Mouse (Mus musculus): ENCODE data around the gene Galr2.
A peak's percentile ranks its signal among the peaks of the same experiment; 100 is the strongest.

Gene Galr2

GRCm38 (mm10) chr11:116280751-116281663, at the start of gene Galr2:
Gene Galr2 (plus strand): TSS chr11:116280939.
- no peak for DNase-seq (ENCODE audit: low spot score in 2 of 2)

DNA sequence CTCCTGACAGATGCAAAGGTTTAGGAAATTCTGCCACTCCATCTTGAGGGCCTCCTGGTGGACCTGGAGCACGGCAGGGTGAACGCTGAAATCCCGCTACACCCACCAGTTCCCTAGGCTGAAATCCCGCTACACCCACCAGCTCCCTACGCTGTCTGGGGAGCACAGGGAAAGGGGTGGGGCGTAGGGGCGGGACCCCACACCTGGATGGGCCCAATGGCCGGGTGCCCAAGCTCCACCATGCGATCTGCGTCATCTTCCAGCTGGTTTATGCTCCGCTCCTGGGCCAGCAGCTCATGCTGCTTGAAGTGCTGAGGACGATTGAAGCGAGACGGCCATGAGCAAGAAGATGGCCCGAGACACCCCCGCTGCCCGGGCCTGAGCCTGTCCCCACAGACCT, 48.3 kb upstream of the Galr2 start:
- DNase-seq (ENCODE audit: low spot score in 2 of 2): no peak

GRCm38 (mm10) chr11:116234901-116235300, 45.8 kb upstream of the Galr2 start:
- DNase-seq (ENCODE audit: low spot score in 2 of 2): no peak

DNA sequence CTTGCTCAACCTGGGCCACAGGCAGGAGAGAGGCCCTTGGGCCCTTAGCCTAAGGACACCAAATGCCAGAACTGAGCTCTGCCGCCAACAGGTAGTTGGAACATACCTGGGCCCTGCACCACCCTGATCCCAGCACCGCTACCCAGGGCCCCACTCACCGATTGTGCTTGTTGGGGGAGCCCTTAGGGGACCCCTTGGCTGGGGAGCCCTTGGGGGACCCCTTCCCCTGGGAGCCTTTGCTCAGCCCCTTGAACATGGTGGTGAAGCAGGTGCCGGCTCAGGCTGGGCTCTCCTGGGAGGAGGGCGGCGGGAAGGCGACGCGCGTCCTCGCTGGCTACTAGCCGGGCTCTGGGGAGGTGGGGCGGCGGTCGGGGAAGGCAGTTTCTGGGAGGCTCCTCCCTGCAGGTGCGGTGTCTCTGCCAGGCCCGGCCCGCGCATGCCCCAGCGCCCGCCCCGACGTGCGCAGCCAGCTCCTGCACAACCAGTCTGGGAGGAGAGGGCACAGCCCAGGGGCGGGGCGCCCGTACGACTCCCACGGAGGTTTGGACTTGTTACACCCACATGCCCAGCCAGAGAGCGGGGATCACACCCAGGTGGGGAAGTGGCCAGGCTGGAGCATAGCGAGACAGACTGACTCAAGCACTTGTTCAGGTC, 42.9 kb upstream of the Galr2 start, which contains the start of gene Evpl:
Gene Evpl, minus strand, starts transcription at position 336 of the 654 bp plus-strand sequence.
- DNase-seq (ENCODE audit: low spot score in 2 of 2): no peak

GRCm38 (mm10) chr11:116239797-116240196, 40.9 kb upstream of the Galr2 start:
- no peak for DNase-seq (ENCODE audit: low spot score in 2 of 2)

DNA sequence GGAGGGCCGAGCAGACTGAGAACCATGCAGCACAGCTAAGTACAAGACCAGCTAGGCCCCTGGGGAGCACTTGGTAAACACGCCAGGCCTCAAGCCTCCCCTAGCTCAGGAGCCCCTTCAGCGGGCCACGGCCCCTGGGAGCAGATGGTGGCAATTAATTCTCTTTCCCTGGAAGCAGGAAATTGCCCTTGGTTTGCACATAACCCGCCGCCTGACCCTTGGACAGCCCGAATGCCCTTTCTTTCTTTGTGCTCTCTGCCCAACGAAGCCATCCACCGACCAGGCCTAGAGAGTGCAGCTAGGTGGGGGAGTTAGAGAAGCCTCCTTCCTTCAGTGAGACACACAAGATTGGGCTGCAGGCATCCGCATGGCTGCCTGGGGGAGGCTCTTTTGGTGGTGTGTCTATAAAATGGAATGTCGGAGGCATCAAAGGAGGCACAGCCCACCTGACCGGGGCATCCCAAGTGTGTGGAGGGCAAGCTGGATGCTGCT, 38.9 kb upstream of the Galr2 start:
- DNase-seq (ENCODE audit: low spot score in 2 of 2): no peak

DNA sequence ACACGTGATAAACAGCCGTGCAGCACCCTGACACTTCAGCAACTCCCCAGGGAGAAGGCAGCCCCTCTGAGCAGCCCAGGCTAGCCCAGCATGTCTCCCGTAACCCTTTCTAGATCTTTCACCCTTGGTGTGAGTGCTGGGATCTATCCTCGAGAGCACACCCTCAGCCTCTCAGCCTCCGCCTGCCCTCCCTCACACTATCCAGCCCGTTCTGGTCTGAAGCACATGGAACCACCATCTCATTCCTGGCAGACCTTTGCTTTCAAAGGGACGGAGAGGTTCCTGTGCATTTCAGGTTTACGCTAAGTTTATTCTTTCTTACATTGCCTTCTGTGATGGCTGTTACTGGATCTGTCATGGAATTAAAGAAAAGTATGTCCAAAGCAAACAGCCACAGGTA, 36.2 kb upstream of the Galr2 start:
- DNase-seq (ENCODE audit: low spot score in 2 of 2): no peak

DNA sequence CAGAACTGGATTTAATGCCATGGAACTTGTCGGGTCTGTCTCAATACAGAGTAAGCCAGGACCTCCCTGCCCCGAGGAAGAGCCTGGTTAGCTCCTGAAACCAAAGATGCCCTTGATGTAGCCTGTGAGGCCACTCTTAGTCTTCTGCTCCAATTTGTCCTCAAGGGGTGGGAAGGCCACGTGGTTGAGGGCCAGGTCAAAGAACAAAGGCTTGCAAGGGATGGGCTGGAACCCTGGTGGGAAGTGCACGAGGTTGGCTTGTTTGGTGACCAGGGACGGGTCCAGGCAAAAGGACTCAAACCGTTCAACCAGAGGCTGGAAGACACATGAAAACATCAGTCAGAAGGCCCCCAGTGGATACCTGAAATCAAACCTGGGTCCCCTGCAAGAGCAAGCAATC, 35.1 kb upstream of the Galr2 start:
- DNase-seq (ENCODE audit: low spot score in 2 of 2): no peak

- DNase-seq (ENCODE audit: low spot score in 2 of 2): no peak
Measured at GRCm38 (mm10) chr11:116247502-116248222, 33.1 kb upstream of the Galr2 start.

DNA sequence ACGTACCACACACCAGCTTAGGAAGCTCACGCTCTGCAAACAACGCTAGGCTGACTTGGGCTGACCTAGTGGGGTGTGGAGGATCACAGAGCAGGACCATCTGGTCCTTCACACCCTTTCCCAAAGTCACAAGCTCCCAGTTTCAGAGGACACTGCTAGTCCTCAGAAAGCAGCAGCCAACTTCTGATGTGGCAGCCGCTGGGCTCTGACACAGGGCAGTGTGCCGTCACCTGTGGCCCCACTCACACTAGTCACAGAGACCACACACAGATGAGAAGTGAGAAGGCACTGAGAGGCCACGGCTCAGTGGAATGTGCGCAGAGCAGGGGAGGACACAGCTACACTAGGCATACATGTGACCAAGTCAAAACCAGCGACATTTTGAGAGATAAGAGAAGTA, 29.8 kb upstream of the Galr2 start:
- no peak for DNase-seq (ENCODE audit: low spot score in 2 of 2)

GRCm38 (mm10) chr11:116253076-116253600, 27.6 kb upstream of the Galr2 start:
- DNase-seq (ENCODE audit: low spot score in 2 of 2): no peak

- DNase-seq (ENCODE audit: low spot score in 2 of 2): no peak
Measured at GRCm38 (mm10) chr11:116254627-116255026, 26.1 kb upstream of the Galr2 start.

DNA sequence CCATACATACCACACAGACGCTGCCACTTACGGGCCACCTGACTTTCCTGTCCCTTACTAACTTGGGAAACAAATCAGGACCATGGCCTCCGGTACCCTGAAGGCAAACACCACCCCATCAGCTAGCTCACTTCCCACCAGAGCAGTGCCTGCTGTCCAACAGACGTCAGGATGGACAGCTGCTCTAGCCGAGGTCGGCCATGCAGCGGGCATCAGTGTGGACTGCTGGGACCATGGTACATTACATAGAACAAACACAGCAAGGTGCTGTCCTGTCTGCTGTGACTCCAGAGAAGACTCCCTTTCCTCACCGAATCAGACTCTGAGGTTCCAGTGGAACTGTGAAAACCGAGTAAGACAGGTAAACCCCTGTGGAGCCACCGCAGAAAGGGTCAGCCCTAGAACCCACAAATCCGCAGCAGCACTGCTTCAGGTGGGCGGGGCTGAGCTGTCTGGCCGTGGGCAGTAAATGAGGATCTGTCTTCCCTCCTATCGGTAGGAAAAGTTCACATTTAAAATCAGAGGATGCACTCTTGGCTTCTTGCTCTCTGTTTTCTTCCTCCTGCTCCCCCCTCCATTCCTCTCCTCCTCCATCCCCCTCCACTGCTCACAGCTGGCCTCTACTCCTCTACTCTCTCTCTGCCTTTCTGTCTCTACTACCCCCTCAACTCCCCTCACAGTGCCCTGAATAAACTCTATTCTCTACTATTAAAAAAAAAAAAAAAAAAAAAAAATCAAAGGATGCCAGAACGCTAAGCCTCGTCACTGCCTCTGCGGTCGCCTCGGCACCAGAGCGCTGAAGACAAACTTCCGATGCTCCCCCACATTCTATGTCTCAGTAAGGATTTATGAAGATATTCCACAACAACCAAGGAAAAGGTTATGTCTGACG, 25.4 kb upstream of the Galr2 start:
- no peak for DNase-seq (ENCODE audit: low spot score in 2 of 2)

DNA sequence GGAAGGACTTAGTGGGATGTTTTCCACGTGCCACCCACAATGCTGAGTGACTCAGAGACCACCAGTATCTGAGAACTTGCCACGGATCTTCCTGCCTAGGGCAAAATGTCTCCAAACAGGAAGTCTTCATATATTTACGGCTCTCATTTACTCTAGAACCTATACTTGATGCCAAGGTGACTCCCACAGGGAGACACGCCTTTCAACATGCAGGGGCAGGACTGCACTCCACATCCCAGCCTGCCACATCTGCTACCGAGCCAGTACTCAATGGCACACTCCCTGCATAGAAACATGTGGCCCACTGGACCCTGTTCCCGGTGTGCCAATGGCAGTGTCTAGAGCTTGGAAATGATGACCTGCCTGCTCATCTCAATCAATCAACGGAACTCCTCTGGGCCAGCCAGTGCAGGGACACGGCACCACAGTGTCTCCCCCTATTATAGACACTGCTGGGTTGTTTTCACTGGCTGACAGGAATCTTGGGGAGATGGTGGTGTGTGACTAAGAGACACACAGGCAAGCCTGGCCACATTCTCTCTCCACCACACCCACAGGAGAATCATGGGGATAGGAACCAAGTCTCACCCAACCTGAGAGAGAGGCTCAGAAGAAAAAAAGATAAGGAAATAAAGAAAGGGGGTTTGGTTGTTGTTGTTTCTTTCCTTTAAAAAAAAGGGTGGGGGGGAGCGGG, 24.6 kb upstream of the Galr2 start:
- DNase-seq (ENCODE audit: low spot score in 2 of 2): no peak

DNA sequence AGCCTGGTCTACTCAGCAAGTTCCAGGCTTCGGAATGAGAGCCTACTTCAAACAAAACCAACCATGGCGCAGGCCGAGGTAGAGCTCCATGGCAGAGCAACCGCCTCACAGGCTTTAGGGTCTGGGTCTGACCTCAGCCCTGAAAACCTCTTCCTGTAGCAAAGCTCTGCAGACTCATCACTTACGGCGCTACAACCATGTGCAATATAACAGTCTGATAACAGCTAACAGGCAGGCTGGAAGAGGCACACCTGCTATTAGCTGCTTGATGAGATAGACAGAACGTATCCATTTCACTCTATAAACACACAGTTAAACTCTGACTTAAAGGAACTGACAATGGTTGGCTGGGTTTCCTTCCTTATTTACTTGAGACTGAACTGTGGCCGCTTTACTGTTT, 21.3 kb upstream of the Galr2 start:
- no peak for DNase-seq (ENCODE audit: low spot score in 2 of 2)

GRCm38 (mm10) chr11:116260259-116260658, 20.5 kb upstream of the Galr2 start:
- no peak for DNase-seq (ENCODE audit: low spot score in 2 of 2)

GRCm38 (mm10) chr11:116265352-116265751, 15.4 kb upstream of the Galr2 start:
- peak; percentile 55 to 65 for DNase-seq (ENCODE audit: low spot score in 2 of 2)

DNA sequence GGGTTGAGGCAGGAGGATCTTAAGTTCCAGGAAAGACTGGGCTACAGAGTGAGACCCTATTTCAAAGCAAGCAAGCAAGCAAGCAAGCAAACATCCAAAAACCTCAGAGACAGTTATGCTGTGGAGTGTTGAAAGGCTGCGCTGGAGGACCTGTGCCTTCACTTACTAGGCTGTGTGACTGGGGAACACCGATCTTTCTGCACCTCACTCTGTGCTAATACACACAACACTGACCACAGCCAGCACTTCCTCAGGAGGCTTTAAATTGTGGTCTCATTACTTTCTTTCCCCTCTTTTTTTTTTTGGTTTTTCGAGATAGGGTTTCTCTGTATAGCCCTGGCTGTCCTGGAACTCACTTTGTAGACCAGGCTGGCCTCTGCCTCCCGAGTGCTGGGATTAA, 14.9 kb upstream of the Galr2 start:
- DNase-seq (ENCODE audit: low spot score in 2 of 2): no peak

- no peak for DNase-seq (ENCODE audit: low spot score in 2 of 2)
Measured at GRCm38 (mm10) chr11:116267637-116268036, 13.1 kb upstream of the Galr2 start.

DNA sequence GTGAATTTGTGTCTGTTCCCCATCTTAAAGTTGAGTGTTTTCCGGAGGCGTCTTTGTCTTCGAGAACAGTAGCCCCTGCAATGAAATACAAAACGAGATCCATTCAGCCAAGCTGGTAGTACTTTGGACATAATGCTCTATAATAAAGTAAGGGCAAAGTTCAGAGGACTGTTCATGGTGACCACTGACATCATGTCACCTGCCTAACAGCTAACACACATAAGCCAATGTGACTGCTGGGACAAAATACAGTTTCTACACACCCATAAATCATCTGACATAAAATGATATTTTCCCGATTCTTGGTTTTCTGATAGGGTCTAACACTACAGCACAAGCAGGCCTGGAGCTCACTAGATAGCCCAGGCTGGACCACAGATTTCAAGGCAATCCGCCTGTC, 12.4 kb upstream of the Galr2 start:
- no peak for DNase-seq (ENCODE audit: low spot score in 2 of 2)
